Mouse (Mus musculus) lung, embryonic 16.5 days (tissue): ENCODE measurements at regions not wholly inside any gene's neighbourhood (a gene's known extent, or its start where the extent isn't known, plus 50 kb on each side); places are given as distances from the start of the nearest gene placed in this dataset.

Experiments
- ATAC-seq: fragments of 200-750 bp; cut with Nextera tagmentation; 2 replicates; pipeline ENCODE4 v1.8.0; 2017; ENCODE audit warnings: low read depth, mild to moderate bottlenecking, moderate library complexity
- H3K27ac ChIP-seq: fragments of 300-500 bp; sonication (generic); 2 replicates; pipeline ENCODE4 v1.5.1; 2014; ENCODE audit warnings: mild to moderate bottlenecking, control low read depth, low read length
- H3K27me3 ChIP-seq: fragments of 300-500 bp; sonication (generic); 2 replicates; pipeline ENCODE4 v1.6.1; 2014; ENCODE audit warnings: low read depth, low read length, mixed read lengths; ENCODE audit not compliant: control insufficient read depth, insufficient read depth
- H3K36me3 ChIP-seq: fragments of 300-500 bp; sonication (generic); 2 replicates; pipeline ENCODE4 v1.6.1; 2014; ENCODE audit warnings: low read length; ENCODE audit not compliant: control insufficient read depth, insufficient read depth
- H3K4me1 ChIP-seq: fragments of 300-500 bp; sonication (generic); replicated peaks from 2 replicates; pipeline ENCODE4 v1.6.1; 2014; ENCODE audit warnings: low read length, mixed read lengths; ENCODE audit not compliant: control insufficient read depth, insufficient read depth
- H3K4me2 ChIP-seq: fragments of 300-500 bp; sonication (generic); 2 replicates; pipeline ENCODE4 v1.6.1; 2014; ENCODE audit warnings: low read depth, low read length, control low read depth
- H3K4me3 ChIP-seq: fragments of 300-500 bp; sonication (generic); 2 replicates; pipeline ENCODE4 v1.5.1; 2014; ENCODE audit warnings: mild to moderate bottlenecking, low read length, control low read depth
- H3K9ac ChIP-seq: fragments of 300-500 bp; sonication (generic); 2 replicates; pipeline ENCODE4 v1.6.1; 2014; ENCODE audit warnings: low read length, control low read depth
- H3K9me3 ChIP-seq: fragments of 300-500 bp; sonication (generic); 2 replicates; pipeline ENCODE4 v1.6.1; 2016; ENCODE audit warnings: low read length; ENCODE audit not compliant: control insufficient read depth
- WGBS: fragments of 180-500 bp; shearing (Covaris S2); extraction: QIAGEN DNeasy Blood & Tissue Kit; methylation state at CpG from one replicate; pipeline ENCODE4 v1.1.7; 2014; 5-methylcytosine and 5-hydroxymethylcytosine counted together

GRCm38 (mm10) chr17:61337094-61337493 lies 1544.0 kb downstream of the Efna5 start:
- H3K9me3 ChIP-seq, result no peaks in the 10 kb centered on the region
- H3K4me3 ChIP-seq, result no peak overlapping the region
- H3K36me3 ChIP-seq, result no peaks in the 10 kb centered on the region
- no peak overlapping the region for H3K4me2 ChIP-seq
- no peak for ATAC-seq
- H3K27me3 ChIP-seq, result no peaks in the 10 kb centered on the region
- no peak overlapping the region for H3K27ac ChIP-seq
- 68% methylated on average over 4 of the region's 4 CpGs for WGBS
- no peaks in the 10 kb centered on the region for H3K4me1 ChIP-seq
- no peak overlapping the region for H3K9ac ChIP-seq

GRCm38 (mm10) chr17:61325401-61325800 lies 1555.7 kb downstream of the Efna5 start:
- ATAC-seq, result no peak
- no peaks in the 10 kb centered on the region for H3K36me3 ChIP-seq
- no peak overlapping the region for H3K4me2 ChIP-seq
- H3K9ac ChIP-seq, result no peak overlapping the region
- no peak overlapping the region for H3K4me3 ChIP-seq
- H3K27ac ChIP-seq, result no peak overlapping the region
- H3K9me3 ChIP-seq, result no peaks in the 10 kb centered on the region
- no peaks in the 10 kb centered on the region for H3K4me1 ChIP-seq
- no peaks in the 10 kb centered on the region for H3K27me3 ChIP-seq

GRCm38 (mm10) chr17:61320865-61321264 lies 1560.3 kb downstream of the Efna5 start:
- H3K27me3 ChIP-seq, result no peaks in the 10 kb centered on the region
- no peak overlapping the region for H3K4me3 ChIP-seq
- no peaks in the 10 kb centered on the region for H3K4me1 ChIP-seq
- no peak overlapping the region for H3K9ac ChIP-seq
- no peak overlapping the region for H3K4me2 ChIP-seq
- H3K9me3 ChIP-seq, result no peaks in the 10 kb centered on the region
- ATAC-seq, result no peak
- H3K36me3 ChIP-seq, result no peaks in the 10 kb centered on the region
- 67% methylated on average over 4 of the region's 4 CpGs for WGBS
- H3K27ac ChIP-seq, result no peak overlapping the region

GRCm38 (mm10) chr17:61313424-61313823 lies 1567.7 kb downstream of the Efna5 start:
- H3K4me3 ChIP-seq, result no peak overlapping the region
- H3K27ac ChIP-seq, result no peak overlapping the region
- H3K9ac ChIP-seq, result no peak overlapping the region
- WGBS, result 85% methylated on average over 2 of the region's 2 CpGs
- H3K4me1 ChIP-seq, result no peaks in the 10 kb centered on the region
- H3K27me3 ChIP-seq, result no peaks in the 10 kb centered on the region
- H3K4me2 ChIP-seq, result no peak overlapping the region
- H3K36me3 ChIP-seq, result no peaks in the 10 kb centered on the region
- H3K9me3 ChIP-seq, result no peaks in the 10 kb centered on the region
- no peak for ATAC-seq

- H3K9ac ChIP-seq, result no peak overlapping the region
- 67% methylated on average over 4 of the region's 4 CpGs for WGBS
- ATAC-seq, result no peak
Measured at GRCm38 (mm10) chr17:61311189-61311588, 1569.9 kb downstream of the Efna5 start.

GRCm38 (mm10) chr17:61303611-61304010 lies 1577.5 kb downstream of the Efna5 start:
- no peaks in the 10 kb centered on the region for H3K36me3 ChIP-seq
- H3K27ac ChIP-seq, result no peak overlapping the region
- 82% methylated on average over 1 of the region's 1 CpGs for WGBS
- no peaks in the 10 kb centered on the region for H3K27me3 ChIP-seq
- H3K9ac ChIP-seq, result no peak overlapping the region
- no peaks in the 10 kb centered on the region for H3K9me3 ChIP-seq
- no peaks in the 10 kb centered on the region for H3K4me1 ChIP-seq
- no peak overlapping the region for H3K4me2 ChIP-seq
- H3K4me3 ChIP-seq, result no peak overlapping the region
- no peak for ATAC-seq

More at GRCm38 (mm10) chr17:61311189-61311588, 1569.9 kb downstream of the Efna5 start:
- Histone ChIP-seq H3K27me3 (no peaks in the 10 kb centered on the region), H3K9me3 (no peaks in the 10 kb centered on the region), H3K4me2 (no peak overlapping the region), H3K4me1 (no peaks in the 10 kb centered on the region), H3K36me3 (no peaks in the 10 kb centered on the region), H3K27ac (no peak overlapping the region), H3K4me3 (no peak overlapping the region)

GRCm38 (mm10) chr17:61301984-61302383 lies 1579.1 kb downstream of the Efna5 start:
- Histone ChIP-seq H3K4me2 (no peak overlapping the region), H3K27ac (no peak overlapping the region), H3K9ac (no peak overlapping the region), H3K36me3 (no peaks in the 10 kb centered on the region), H3K4me3 (no peak overlapping the region), H3K9me3 (no peaks in the 10 kb centered on the region), H3K27me3 (no peaks in the 10 kb centered on the region), H3K4me1 (no peaks in the 10 kb centered on the region)
- WGBS, result 80% methylated on average over 1 of the region's 1 CpGs
- no peak for ATAC-seq

- no peaks in the 10 kb centered on the region for H3K9me3 ChIP-seq
- H3K4me1 ChIP-seq, result no peaks in the 10 kb centered on the region
- H3K27ac ChIP-seq, result no peak overlapping the region
- H3K36me3 ChIP-seq, result no peaks in the 10 kb centered on the region
- no peak overlapping the region for H3K4me3 ChIP-seq
- no peak overlapping the region for H3K9ac ChIP-seq
- no peak for ATAC-seq
- no peak overlapping the region for H3K4me2 ChIP-seq
- no peaks in the 10 kb centered on the region for H3K27me3 ChIP-seq
Measured at GRCm38 (mm10) chr17:61301171-61301570, 1579.9 kb downstream of the Efna5 start.

GRCm38 (mm10) chr17:61291129-61291528 lies 1590.0 kb downstream of the Efna5 start:
- WGBS, result 75% methylated on average over 3 of the region's 3 CpGs
- Histone ChIP-seq H3K36me3 (no peaks in the 10 kb centered on the region), H3K4me3 (no peak overlapping the region), H3K9ac (no peak overlapping the region), H3K4me2 (no peak overlapping the region), H3K27me3 (no peaks in the 10 kb centered on the region), H3K4me1 (no peaks in the 10 kb centered on the region), H3K27ac (no peak overlapping the region), H3K9me3 (no peaks in the 10 kb centered on the region)
- ATAC-seq, result no peak

- ATAC-seq, result no peak
- Histone ChIP-seq H3K4me3 (no peak overlapping the region), H3K36me3 (no peaks in the 10 kb centered on the region), H3K4me2 (no peak overlapping the region), H3K9ac (no peak overlapping the region), H3K27ac (no peak overlapping the region), H3K4me1 (no peaks in the 10 kb centered on the region), H3K9me3 (no peaks in the 10 kb centered on the region), H3K27me3 (no peaks in the 10 kb centered on the region)
- 79% methylated on average over 2 of the region's 2 CpGs for WGBS
Measured at GRCm38 (mm10) chr17:61288590-61288989, 1592.5 kb downstream of the Efna5 start.
